Comparison of ENCODE assay signal across 17 mouse cellular contexts in the genomic region with DNA sequence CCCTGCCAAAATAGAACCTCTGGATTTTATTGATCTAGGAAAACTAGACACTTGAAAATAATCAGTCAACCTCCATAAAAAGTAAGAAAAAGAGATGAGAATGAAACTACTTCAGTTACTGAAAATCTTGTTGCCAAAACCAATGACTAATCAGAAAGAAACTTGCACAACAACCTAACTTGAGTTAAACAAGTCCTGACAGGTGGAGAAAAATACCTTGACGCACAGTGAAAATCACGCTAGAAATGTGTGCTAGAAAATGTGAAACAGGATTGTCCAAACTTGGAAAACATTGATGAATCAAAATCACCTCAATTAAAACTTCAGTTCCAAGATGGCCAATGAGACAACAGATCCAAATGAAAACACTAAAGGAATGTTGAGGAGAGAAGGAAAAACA. TPM values are rescaled to one million over a fixed set of nuclear protein-coding genes. Genes with fewer than 3 reads are reported as not detected.
"Had no signal": no experiment of that assay in that cellular context is flagged by ENCODE, and none has a peak within 500 bp of the region (broad histone marks: within the 10 kb centered on the region; RNA-seq: fewer than 3 reads in every experiment).

No protein-coding gene starts in this region.

- DNase-seq: gastrocnemius, adult 2 months; gastrocnemius, postnatal 14 days; gastrocnemius, postnatal 36 days; heart, adult 11 months; heart, adult 2 months; heart, postnatal 14 days; heart, postnatal 36 days; kidney, adult 11 months; kidney, adult 2 months; kidney, adult 9 months; kidney, postnatal 14 days; kidney, postnatal 36 days; layer of hippocampus, adult 9-11 months; liver; liver, embryonic 13.5 days had no signal

RNA-seq across cellular contexts. Expression of a gene that starts 59.1 kb away (rescaled TPM):
- total RNA-seq: gastrocnemius, postnatal 14 days; heart, adult 2 months; heart, postnatal 36 days; hematopoietic stem cell, adult 5-6 weeks; left cerebral cortex, postnatal 36 days had no signal
